Mouse (Mus musculus) bone marrow macrophage, adult 2 months (primary cell): ENCODE results near the gene Dcakd. TPM values are rescaled to one million over a fixed set of nuclear protein-coding genes. Genes with fewer than 3 reads are reported as not detected.

Experiments used
- H3K27ac ChIP-seq: 2 replicates; pipeline ENCODE4 v1.5.1; 2012; ENCODE audit warnings: low read depth, low read length; ENCODE audit not compliant: insufficient read depth
- H3K4me1 ChIP-seq: 2 replicates; pipeline ENCODE4 v1.6.1; 2012; ENCODE audit warnings: low read length; ENCODE audit not compliant: control insufficient read depth, insufficient read depth
- H3K4me3 ChIP-seq: 2 replicates; pipeline ENCODE4 v1.5.1; 2012; ENCODE audit warnings: mild to moderate bottlenecking, low read length, moderate library complexity; ENCODE audit not compliant: insufficient read depth
- CTCF ChIP-seq: IDR thresholded peaks from 2 replicates; pipeline ENCODE4 v1.5.1; 2012; ENCODE audit warnings: low read depth, mild to moderate bottlenecking, low read length, moderate library complexity
- POLR2A ChIP-seq: IDR thresholded peaks from 2 replicates; pipeline ENCODE4 v1.6.1; 2012; ENCODE audit warnings: mild to moderate bottlenecking, low read depth, low read length, borderline replicate concordance
- polyA plus RNA-seq: library from polyadenylated mRNA; stranded (reverse); fragments of >200 nt; gene quantifications from 2 replicates; pipeline ENCODE4 v1.2.4, GENCODE M21; 2012; ENCODE audit not compliant: missing spikeins, insufficient read depth, insufficient read length

Gene Dcakd
- 40.9 and 43.2 TPM in 2 replicates for polyA plus RNA-seq

GRCm38 (mm10) chr11:103028176-103028891, at the start of gene Dcakd, which contains the start of gene Nmt1:
Gene Dcakd, minus strand, starts transcription at chr11:103028333.
Gene Nmt1, plus strand, starts transcription at chr11:103028190.
- TF ChIP-seq POLR2A (no peak; the same call in 1 of the 2 replicates), CTCF (no peak)
- Histone ChIP-seq H3K4me1 (peaks cover 55% of the 10 kb centered on the region), H3K4me3 (peak within 1 kb of the TSS; percentile 90), H3K27ac (peak within 1 kb of the TSS; percentile 96)

GRCm38 (mm10) chr11:103076581-103076980, 48.4 kb upstream of the Dcakd start:
- Histone ChIP-seq H3K27ac (no peak overlapping the region), H3K4me3 (no peak overlapping the region), H3K4me1 (no peaks in the 10 kb centered on the region)
- TF ChIP-seq POLR2A, result no peak
- TF ChIP-seq CTCF, result no peak

GRCm38 (mm10) chr11:103076010-103076409, 47.9 kb upstream of the Dcakd start:
- TF ChIP-seq POLR2A, result no peak
- TF ChIP-seq CTCF, result no peak
- no peak overlapping the region for H3K4me3 ChIP-seq
- no peaks in the 10 kb centered on the region for H3K4me1 ChIP-seq
- H3K27ac ChIP-seq, result no peak overlapping the region

GRCm38 (mm10) chr11:103074796-103075323, 46.7 kb upstream of the Dcakd start:
- TF ChIP-seq CTCF (no peak), POLR2A (no peak)
- no peak overlapping the region for H3K4me3 ChIP-seq
- no peaks in the 10 kb centered on the region for H3K4me1 ChIP-seq
- no peak overlapping the region for H3K27ac ChIP-seq

- Histone ChIP-seq H3K4me1 (no peaks in the 10 kb centered on the region), H3K4me3 (no peak overlapping the region), H3K27ac (no peak overlapping the region)
- no peak for TF ChIP-seq CTCF
- no peak for TF ChIP-seq POLR2A
These were observed 46.1 kb upstream of the Dcakd start for GRCm38 (mm10) chr11:103074121-103074650.

- Histone ChIP-seq H3K27ac (no peak overlapping the region), H3K4me3 (no peak overlapping the region), H3K4me1 (no peaks in the 10 kb centered on the region)
- TF ChIP-seq CTCF, result no peak
- TF ChIP-seq POLR2A, result no peak
These were observed 45.5 kb upstream of the Dcakd start for GRCm38 (mm10) chr11:103073671-103074070.

- TF ChIP-seq CTCF (no peak), POLR2A (no peak)
- Histone ChIP-seq H3K4me1 (no peaks in the 10 kb centered on the region), H3K4me3 (no peak overlapping the region), H3K27ac (no peak overlapping the region)
These were observed 42.3 kb upstream of the Dcakd start for GRCm38 (mm10) chr11:103070322-103070880.

GRCm38 (mm10) chr11:103069731-103070130, 41.6 kb upstream of the Dcakd start:
- Histone ChIP-seq H3K4me3 (no peak overlapping the region), H3K27ac (no peak overlapping the region), H3K4me1 (no peaks in the 10 kb centered on the region)
- TF ChIP-seq CTCF (no peak), POLR2A (no peak)

GRCm38 (mm10) chr11:103068884-103069283, 40.8 kb upstream of the Dcakd start:
- no peak for TF ChIP-seq CTCF
- no peak for TF ChIP-seq POLR2A
- Histone ChIP-seq H3K4me3 (no peak overlapping the region), H3K4me1 (no peaks in the 10 kb centered on the region), H3K27ac (no peak overlapping the region)

GRCm38 (mm10) chr11:103068272-103068671, 40.1 kb upstream of the Dcakd start:
- Histone ChIP-seq H3K27ac (no peak overlapping the region), H3K4me1 (no peaks in the 10 kb centered on the region), H3K4me3 (no peak overlapping the region)
- TF ChIP-seq CTCF, result no peak
- no peak for TF ChIP-seq POLR2A
